In the genomic region with DNA sequence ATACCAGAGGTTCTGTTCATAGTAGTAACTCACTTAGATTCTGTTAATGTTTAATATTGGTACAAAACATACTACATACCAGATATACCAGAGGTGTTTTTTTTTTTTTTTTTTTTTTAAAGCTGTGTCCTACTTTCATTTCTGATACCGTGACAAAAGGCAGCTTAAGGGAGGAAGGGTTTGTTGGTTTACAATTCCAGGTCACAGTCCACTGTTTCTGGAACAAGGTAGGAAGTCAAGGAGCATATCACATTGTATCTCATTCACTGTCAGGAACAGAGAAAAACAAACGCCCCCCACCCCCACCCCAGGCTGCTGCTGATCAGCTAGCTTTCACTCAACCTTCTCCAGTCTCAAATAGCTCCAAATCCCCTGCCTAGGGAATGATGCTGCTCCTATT, we compare ENCODE assay signal across 25 mouse cellular contexts.
"Had no signal": no experiment of that assay in that cellular context is flagged by ENCODE, and none has a peak within 500 bp of the region (broad histone marks: within the 10 kb centered on the region; RNA-seq: fewer than 3 reads in every experiment).

No protein-coding gene starts in this region.

- H3K36me3 ChIP-seq: heart, embryonic 10.5 days; heart, embryonic 12.5 days; hindbrain, embryonic 10.5 days; hindbrain, embryonic 12.5 days; limb, embryonic 10.5 days; limb, embryonic 12.5 days; liver, embryonic 13.5 days; liver, embryonic 15.5 days had no signal

- DNase-seq: gastrocnemius, adult 2 months; gastrocnemius, postnatal 10 days; gastrocnemius, postnatal 25 days; heart, adult 18-20 months; heart, postnatal 10 days; heart, postnatal 4 days; kidney, adult 11 months; kidney, adult 8-10 months; kidney, postnatal 14 days; kidney, postnatal 36 days; layer of hippocampus, adult 9-11 months; layer of hippocampus, postnatal 36 days; liver; liver, embryonic 13.5 days had no signal

- H3K27ac ChIP-seq: gastrocnemius, adult 2 months; heart, embryonic 10.5 days; hindbrain, embryonic 10.5 days; hindbrain, embryonic 12.5 days; hindbrain, embryonic 14.5 days; left cerebral cortex, adult 2 months; limb, embryonic 10.5 days; limb, embryonic 12.5 days; liver, embryonic 13.5 days; liver, embryonic 15.5 days had no signal

- H3K4me2 ChIP-seq: heart, embryonic 12.5 days; hindbrain, embryonic 12.5 days; hindbrain, embryonic 14.5 days; limb, embryonic 12.5 days; liver, embryonic 13.5 days; liver, embryonic 15.5 days had no signal

- H3K4me3 ChIP-seq: gastrocnemius, adult 2 months; heart, embryonic 10.5 days; heart, embryonic 12.5 days; hindbrain, embryonic 10.5 days; hindbrain, embryonic 12.5 days; left cerebral cortex, adult 2 months; limb, embryonic 10.5 days; limb, embryonic 12.5 days; liver, embryonic 13.5 days; liver, embryonic 15.5 days had no signal

- H3K27me3 ChIP-seq: heart, embryonic 12.5 days; hindbrain, embryonic 12.5 days; limb, embryonic 12.5 days; liver, embryonic 13.5 days; liver, embryonic 15.5 days had no signal

- H3K9ac ChIP-seq: heart, embryonic 12.5 days; hindbrain, embryonic 12.5 days; hindbrain, embryonic 14.5 days; limb, embryonic 12.5 days; liver, embryonic 13.5 days; liver, embryonic 15.5 days had no signal

- H3K4me1 ChIP-seq: heart, embryonic 10.5 days; hindbrain, embryonic 10.5 days; hindbrain, embryonic 12.5 days; limb, embryonic 10.5 days; limb, embryonic 12.5 days; liver, embryonic 13.5 days; liver, embryonic 15.5 days had no signal

- ATAC-seq: hindbrain, embryonic 16.5 days; inflammation-experienced regulatory T-cells, adult 6 months had no signal

- H3K9me3 ChIP-seq: heart, embryonic 10.5 days; hindbrain, embryonic 10.5 days; hindbrain, embryonic 12.5 days; limb, embryonic 10.5 days; limb, embryonic 12.5 days; liver, embryonic 13.5 days; liver, embryonic 15.5 days had no signal
